Mouse (Mus musculus) stomach, embryonic 15.5 days (tissue): Measurements from ENCODE around the gene Slc25a10. TPM values are rescaled to one million over a fixed set of nuclear protein-coding genes. Genes with fewer than 3 reads are reported as not detected.

Experiments
- ATAC-seq: fragments of 200-750 bp; cut with Nextera tagmentation; 2 replicates; pipeline ENCODE4 v1.8.0; 2017; ENCODE audit warnings: low read depth, moderate number of reproducible peaks, moderate TSS enrichment; ENCODE audit not compliant: insufficient read depth, low FRiP score
- H3K27ac ChIP-seq: fragments of 300-500 bp; sonication (generic); 2 replicates; pipeline ENCODE4 v1.5.1; 2015; ENCODE audit warnings: mild to moderate bottlenecking, inconsistent platforms
- H3K27me3 ChIP-seq: fragments of 300-500 bp; sonication (generic); replicated peaks from 2 replicates; pipeline ENCODE4 v1.6.1; 2015; ENCODE audit warnings: inconsistent platforms
- H3K36me3 ChIP-seq: fragments of 300-500 bp; sonication (generic); 2 replicates; pipeline ENCODE4 v1.6.1; 2015; ENCODE audit warnings: inconsistent platforms
- H3K4me1 ChIP-seq: fragments of 300-500 bp; sonication (generic); 2 replicates; pipeline ENCODE4 v1.6.1; 2015; ENCODE audit warnings: inconsistent platforms
- H3K4me2 ChIP-seq: fragments of 300-500 bp; sonication (generic); 2 replicates; pipeline ENCODE4 v1.6.1; 2015; ENCODE audit warnings: mild to moderate bottlenecking, inconsistent platforms
- H3K4me3 ChIP-seq: fragments of 300-500 bp; sonication (generic); replicated peaks from 2 replicates; pipeline ENCODE4 v1.5.1; 2015; ENCODE audit warnings: inconsistent platforms
- H3K9ac ChIP-seq: fragments of 300-500 bp; sonication (generic); 2 replicates; pipeline ENCODE4 v1.6.1; 2015; ENCODE audit warnings: inconsistent platforms
- H3K9me3 ChIP-seq: fragments of 300-500 bp; sonication (generic); 2 replicates; pipeline ENCODE4 v1.6.1; 2016; ENCODE audit warnings: inconsistent platforms
- WGBS: fragments of 180-500 bp; shearing (Covaris S2); methylation state at CpG from one replicate; pipeline ENCODE4 v1.1.7; 2015; 5-methylcytosine and 5-hydroxymethylcytosine counted together
- polyA plus RNA-seq: library from polyadenylated mRNA; unstranded; fragments of >200 nt; fragmentation: Nextera tagmentation; extraction: Ambion mirVana; gene quantifications from 2 replicates; pipeline ENCODE4 v1.2.1, GENCODE M21; 2015

Gene Slc25a10
- 70.7 and 71.4 TPM in 2 replicates for polyA plus RNA-seq

DNA sequence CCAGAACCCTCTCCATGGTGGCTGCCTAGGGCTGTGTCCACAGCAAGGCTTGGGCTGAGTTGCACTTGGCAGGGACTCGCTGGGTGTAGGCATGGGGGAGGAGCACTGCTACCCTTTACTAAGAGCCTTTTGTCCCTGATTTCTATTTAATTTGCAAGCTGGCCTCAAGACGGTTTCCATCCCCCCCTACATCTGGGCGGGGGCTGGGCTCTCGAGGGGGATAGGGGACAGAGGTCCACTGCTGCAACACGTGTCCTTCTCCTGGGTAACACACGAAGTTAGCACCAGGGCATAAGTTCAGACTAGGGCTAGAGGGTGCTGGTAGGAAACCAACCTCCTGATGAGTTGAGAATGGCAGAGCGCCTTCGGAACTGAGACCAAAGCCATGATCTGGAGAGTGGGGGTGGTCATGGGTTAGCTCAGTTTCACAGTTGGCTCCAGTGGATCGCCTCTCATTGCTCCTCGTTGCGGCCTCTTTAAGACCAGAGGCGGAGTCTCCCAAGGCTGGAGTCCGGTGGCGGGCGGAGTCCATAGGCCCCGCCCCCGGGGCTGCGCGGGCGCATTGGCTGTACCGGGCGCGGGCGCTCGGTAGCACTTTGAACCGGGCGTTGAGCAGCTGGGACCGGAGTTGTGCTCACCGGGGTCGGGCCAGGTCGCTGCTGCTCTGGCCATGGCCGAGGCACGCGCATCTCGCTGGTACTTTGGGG is at the start of gene Slc25a10:
Slc25a10 (plus strand) TSS at position 524 of the 707 bp plus-strand sequence.
- peaks cover 42% of the 10 kb centered on the region for H3K36me3 ChIP-seq
- H3K9ac ChIP-seq, result peak within 1 kb of the TSS; percentile 90
- H3K27me3 ChIP-seq, result no peaks in the 10 kb centered on the region
- peaks cover 33% of the 10 kb centered on the region for H3K4me1 ChIP-seq
- peak within 1 kb of the TSS; percentile 96 for H3K4me2 ChIP-seq
- peak; percentile 85 for ATAC-seq
- under 1% methylated on average over 35 of the region's 35 CpGs for WGBS
- H3K9me3 ChIP-seq, result no peaks in the 10 kb centered on the region
- peak within 1 kb of the TSS; percentile 90 for H3K27ac ChIP-seq
- H3K4me3 ChIP-seq, result peak within 1 kb of the TSS; percentile 96

DNA sequence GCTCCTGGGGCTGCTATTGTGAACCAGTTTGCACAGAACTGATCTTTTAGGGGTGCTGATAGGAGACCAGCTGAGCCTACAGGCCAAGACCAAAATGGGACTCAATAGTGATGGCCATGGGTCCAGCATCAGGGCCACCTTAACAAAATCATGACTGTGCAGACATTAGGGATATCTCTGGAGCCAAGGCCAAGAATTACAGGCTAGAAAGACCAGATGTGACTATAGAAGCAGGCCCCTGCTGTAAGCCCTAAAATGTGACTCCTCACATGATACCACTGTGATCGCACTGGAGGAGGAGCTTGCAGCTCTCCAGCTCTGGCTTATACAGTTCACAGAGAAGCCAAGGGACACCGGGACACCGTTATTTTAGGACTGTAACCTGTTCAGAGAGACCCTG is 49.3 kb upstream of the Slc25a10 start, which contains the start of gene Tspan10:
Tspan10 (plus strand) TSS at position 301 of the 400 bp plus-strand sequence.
- Histone ChIP-seq H3K27ac (no peak within 1 kb of the TSS), H3K9ac (no peak within 1 kb of the TSS), H3K4me1 (no peaks in the 10 kb centered on the region), H3K9me3 (no peaks in the 10 kb centered on the region), H3K4me2 (no peak within 1 kb of the TSS), H3K27me3 (no peaks in the 10 kb centered on the region), H3K4me3 (no peak within 1 kb of the TSS), H3K36me3 (no peaks in the 10 kb centered on the region)
- ATAC-seq, result no peak
- 93% methylated on average over 3 of the region's 3 CpGs for WGBS

DNA sequence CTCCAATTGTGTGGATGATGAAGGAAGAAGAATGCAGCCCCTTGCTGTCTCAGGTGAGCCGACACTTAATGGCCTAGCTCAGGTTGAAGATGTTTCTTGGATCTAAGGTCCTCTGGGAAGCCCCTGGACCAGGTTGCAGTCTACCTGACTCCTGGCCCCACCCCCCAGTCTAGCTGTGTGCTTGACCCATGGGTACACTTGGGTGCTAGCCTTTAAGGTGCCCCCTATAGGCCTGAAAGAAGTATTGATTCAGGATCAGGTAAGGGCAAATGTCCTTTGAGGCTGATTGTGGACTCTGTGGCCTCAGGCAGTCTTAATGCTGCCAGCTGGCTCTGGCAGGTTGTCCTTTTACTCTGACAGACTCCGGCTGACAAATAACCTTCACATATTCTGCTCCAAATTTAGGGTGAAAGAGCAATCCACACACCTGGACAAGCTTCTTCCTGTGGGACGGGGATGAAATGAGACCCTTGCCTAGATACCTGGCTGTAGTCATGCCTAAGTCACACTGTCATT is 48.8 kb upstream of the Slc25a10 start:
- H3K4me2 ChIP-seq, result no peak overlapping the region
- H3K27ac ChIP-seq, result no peak overlapping the region
- no peak for ATAC-seq
- H3K9ac ChIP-seq, result no peak overlapping the region
- no peaks in the 10 kb centered on the region for H3K27me3 ChIP-seq
- H3K9me3 ChIP-seq, result no peaks in the 10 kb centered on the region
- 81% methylated on average over 3 of the region's 3 CpGs for WGBS
- no peak overlapping the region for H3K4me3 ChIP-seq
- no peaks in the 10 kb centered on the region for H3K36me3 ChIP-seq
- H3K4me1 ChIP-seq, result no peaks in the 10 kb centered on the region

DNA sequence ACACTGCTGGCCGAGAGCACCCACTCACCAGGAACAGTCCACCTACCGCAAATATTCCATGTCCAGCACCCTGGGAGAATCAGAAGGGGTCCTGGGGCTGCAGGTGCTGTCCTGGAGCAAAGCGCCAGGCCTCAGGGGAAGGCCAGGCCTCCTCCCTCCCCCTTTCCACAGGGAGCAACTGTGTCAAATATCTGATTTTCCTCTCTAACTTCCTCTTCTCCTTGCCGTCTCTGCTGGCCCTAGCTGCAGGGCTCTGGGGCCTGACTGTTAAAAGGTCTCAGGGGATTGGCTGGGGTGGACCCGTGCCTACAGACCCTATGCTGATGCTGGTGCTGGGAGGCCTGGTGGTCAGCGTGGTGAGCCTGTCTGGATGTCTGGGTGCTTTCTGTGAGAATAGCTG is 47.5 kb upstream of the Slc25a10 start:
- Histone ChIP-seq H3K27ac (no peak overlapping the region), H3K4me3 (no peak overlapping the region), H3K4me2 (no peak overlapping the region), H3K4me1 (no peaks in the 10 kb centered on the region), H3K9me3 (no peaks in the 10 kb centered on the region), H3K27me3 (no peaks in the 10 kb centered on the region), H3K9ac (no peak overlapping the region), H3K36me3 (no peaks in the 10 kb centered on the region)
- WGBS, result 63% methylated on average over 6 of the region's 6 CpGs
- ATAC-seq, result no peak

DNA sequence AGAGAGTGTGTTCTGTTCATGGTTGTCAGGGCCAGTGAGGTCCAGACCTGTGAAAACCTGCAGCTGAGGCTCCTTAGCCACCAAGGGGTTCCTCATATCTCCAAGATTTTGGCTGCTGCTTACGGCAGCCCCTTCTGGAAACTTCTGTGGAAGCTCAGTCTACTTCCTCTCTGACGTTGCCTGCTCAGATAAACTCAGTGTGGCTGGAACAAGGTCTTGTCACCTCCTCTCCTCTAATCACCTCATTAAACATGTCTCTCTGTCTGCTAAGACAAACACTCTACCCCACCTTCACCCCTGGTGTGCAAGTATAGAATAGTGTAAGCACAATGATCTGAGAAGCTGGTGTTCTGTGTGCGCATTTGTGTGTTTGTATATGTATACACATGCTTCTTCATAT is 46.2 kb upstream of the Slc25a10 start:
- Histone ChIP-seq H3K27ac (no peak overlapping the region), H3K9me3 (no peaks in the 10 kb centered on the region), H3K27me3 (no peaks in the 10 kb centered on the region), H3K9ac (no peak overlapping the region), H3K36me3 (no peaks in the 10 kb centered on the region), H3K4me3 (no peak overlapping the region), H3K4me1 (no peaks in the 10 kb centered on the region), H3K4me2 (no peak overlapping the region)
- 54% methylated on average over 3 of the region's 3 CpGs for WGBS
- no peak for ATAC-seq

DNA sequence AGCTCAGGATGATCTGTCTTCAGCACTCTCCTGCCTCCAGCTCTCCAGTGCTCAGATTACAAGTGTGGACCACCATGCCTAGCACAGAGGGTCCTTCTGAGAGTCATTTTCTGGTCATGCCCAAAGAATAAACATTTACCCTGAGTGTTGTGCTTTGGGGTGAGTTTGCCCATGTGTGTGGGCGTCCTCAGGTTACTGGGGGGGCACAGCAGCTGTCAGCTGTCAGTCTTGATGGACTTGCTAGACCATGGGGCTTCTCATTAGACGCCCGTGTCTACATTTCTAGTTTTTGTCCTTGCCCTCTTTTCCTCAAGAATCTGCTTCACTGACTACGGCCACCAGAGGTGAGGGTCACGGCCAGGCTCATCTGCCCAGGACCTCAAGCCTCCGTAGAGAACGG is 44.5 kb upstream of the Slc25a10 start:
- 75% methylated on average over 7 of the region's 7 CpGs for WGBS
- H3K27ac ChIP-seq, result no peak overlapping the region
- H3K4me2 ChIP-seq, result no peak overlapping the region
- H3K9ac ChIP-seq, result no peak overlapping the region
- ATAC-seq, result no peak
- H3K4me3 ChIP-seq, result no peak overlapping the region
- H3K4me1 ChIP-seq, result no peaks in the 10 kb centered on the region
- H3K27me3 ChIP-seq, result no peaks in the 10 kb centered on the region
- H3K9me3 ChIP-seq, result no peaks in the 10 kb centered on the region
- H3K36me3 ChIP-seq, result no peaks in the 10 kb centered on the region

DNA sequence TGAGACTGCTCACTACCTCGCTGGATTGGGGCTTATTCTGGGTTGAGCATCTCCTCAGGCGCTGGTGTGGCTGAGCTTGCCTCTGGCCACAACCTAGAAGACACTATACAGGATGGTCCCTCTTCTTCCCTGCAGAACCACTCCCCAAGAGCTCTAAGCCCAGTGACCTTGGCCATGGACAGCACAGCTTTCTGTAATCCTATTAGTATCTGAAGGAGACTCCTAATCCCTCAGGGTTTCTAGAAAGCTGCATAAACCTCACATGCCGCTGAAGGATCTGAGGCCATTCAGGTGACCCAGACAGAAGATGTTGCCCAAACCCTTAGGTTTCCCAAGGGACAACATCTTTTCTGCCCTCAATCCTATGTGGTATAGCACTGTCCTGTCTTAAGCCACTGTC is 39.4 kb upstream of the Slc25a10 start:
- no peak for ATAC-seq
- H3K4me1 ChIP-seq, result peaks cover 4% of the 10 kb centered on the region; the same call in 1 of the 2 replicates
- 0 out of 2 replicates have a peak, but pooled peaks cover 3% of the 10 kb centered on the region for H3K36me3 ChIP-seq
- H3K27me3 ChIP-seq, result no peaks in the 10 kb centered on the region
- no peak overlapping the region for H3K27ac ChIP-seq
- H3K4me2 ChIP-seq, result no peak overlapping the region
- H3K9ac ChIP-seq, result no peak overlapping the region
- H3K4me3 ChIP-seq, result no peak overlapping the region
- 66% methylated on average over 3 of the region's 3 CpGs for WGBS
- no peaks in the 10 kb centered on the region for H3K9me3 ChIP-seq

DNA sequence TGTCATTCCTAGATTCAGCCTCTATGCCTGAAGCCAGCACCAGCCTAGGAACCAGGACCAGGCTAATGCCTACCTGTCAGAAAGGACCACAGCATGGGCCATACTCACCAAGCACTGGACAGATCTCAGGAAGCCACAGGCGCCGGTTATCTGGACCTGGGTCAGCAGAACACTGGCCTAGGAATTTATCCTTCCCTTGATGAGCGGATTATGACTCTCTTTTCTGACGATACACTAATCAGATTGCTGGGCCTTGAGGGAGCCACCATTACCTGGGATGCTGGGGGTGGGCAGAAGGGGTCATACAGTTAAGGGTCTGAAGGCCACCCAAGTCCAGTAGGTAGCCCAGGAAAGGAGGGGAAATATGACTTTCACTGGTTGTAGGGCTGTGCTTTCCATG is 38.3 kb upstream of the Slc25a10 start, which contains the start of gene Pde6g:
Pde6g (minus strand) TSS at position 195 of the 400 bp plus-strand sequence.
- ATAC-seq, result no peak
- Histone ChIP-seq H3K9me3 (no peaks in the 10 kb centered on the region), H3K36me3 (0 out of 2 replicates have a peak, but pooled peaks cover 3% of the 10 kb centered on the region), H3K4me3 (no peak within 1 kb of the TSS), H3K27me3 (no peaks in the 10 kb centered on the region), H3K4me2 (no peak within 1 kb of the TSS), H3K4me1 (peaks cover 4% of the 10 kb centered on the region; the same call in 1 of the 2 replicates), H3K9ac (no peak within 1 kb of the TSS), H3K27ac (no peak within 1 kb of the TSS)
- 85% methylated on average over 4 of the region's 4 CpGs for whole genome bisulfite sequencing

DNA sequence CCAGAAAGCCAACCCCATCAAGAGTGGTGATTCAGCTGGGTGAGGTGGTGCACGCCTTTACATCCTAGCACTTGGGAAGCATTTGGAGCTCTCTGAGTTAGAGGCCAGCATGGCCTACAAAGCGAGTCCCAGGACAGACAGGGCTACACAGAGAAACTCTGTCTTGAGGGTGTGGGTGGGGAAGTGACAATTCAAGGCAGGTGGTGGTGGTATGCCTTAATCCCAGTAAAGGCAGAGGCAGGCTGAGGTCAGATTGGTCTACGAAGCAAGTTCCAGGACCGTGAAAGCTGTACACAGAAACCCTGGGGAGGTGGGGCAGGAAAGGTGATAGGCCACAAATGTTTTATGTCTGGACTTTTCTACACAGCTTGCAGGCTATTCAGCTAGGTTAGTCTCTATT is 36.7 kb upstream of the Slc25a10 start:
- H3K27me3 ChIP-seq, result no peaks in the 10 kb centered on the region
- no peak overlapping the region for H3K4me2 ChIP-seq
- 94% methylated on average over 4 of the region's 4 CpGs for WGBS

DNA sequence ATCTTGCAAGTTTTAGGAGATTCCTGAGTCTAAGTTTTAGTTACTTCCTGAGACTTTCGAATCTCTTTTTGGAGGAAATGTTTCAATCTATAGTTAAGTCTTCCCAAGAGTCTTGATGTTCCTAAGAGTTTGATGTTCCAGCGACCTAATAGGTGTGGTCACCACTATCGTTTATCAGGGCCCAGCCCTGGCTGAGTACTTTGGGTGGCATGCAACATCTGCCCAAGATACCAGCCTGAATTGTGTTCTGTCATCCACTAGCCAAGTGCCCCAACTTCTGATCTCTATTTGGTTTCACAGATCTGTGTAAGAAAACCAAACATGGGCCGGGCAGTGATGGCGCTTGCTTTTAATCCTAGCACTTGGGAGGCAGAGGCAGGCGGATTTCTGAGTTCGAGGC is 36.2 kb upstream of the Slc25a10 start:
- Histone ChIP-seq H3K4me2 (no peak overlapping the region), H3K4me1 (peaks cover 15% of the 10 kb centered on the region), H3K9me3 (no peaks in the 10 kb centered on the region), H3K4me3 (no peak overlapping the region), H3K36me3 (peaks cover 8% of the 10 kb centered on the region; the same call in 1 of the 2 replicates), H3K9ac (no peak overlapping the region), H3K27ac (no peak overlapping the region), H3K27me3 (no peaks in the 10 kb centered on the region)
- 89% methylated on average over 7 of the region's 7 CpGs for WGBS
- ATAC-seq, result no peak

More for the DNA sequence above, 36.7 kb upstream of the Slc25a10 start:
- H3K4me1 ChIP-seq, result peaks cover 15% of the 10 kb centered on the region
- peaks cover 5% of the 10 kb centered on the region; the same call in 1 of the 2 replicates for H3K36me3 ChIP-seq
- no peak overlapping the region for H3K9ac ChIP-seq
- H3K4me3 ChIP-seq, result no peak overlapping the region
- H3K9me3 ChIP-seq, result no peaks in the 10 kb centered on the region
- no peak for ATAC-seq
- no peak overlapping the region for H3K27ac ChIP-seq

DNA sequence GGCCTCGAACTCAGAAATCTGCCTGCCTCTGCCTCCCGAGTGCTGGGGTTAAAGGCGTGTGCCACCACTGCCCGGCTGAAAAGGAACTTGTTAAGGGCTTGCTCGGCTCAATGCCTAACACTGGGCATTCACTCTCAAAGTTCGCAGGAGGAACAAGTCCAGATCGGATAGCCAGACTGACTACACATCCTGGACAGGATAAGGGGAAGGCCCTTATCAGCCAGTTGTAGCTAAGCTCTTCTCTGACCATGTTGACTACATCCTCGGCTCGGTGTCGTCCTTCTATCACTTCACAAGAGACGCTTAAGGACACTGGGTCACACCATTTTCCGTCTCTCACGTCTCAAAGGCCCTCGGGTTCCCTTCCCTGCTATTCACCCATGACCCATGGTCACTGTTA is 34.3 kb upstream of the Slc25a10 start:
- no peak for ATAC-seq
- Histone ChIP-seq H3K4me2 (peak overlapping the region; percentile 89), H3K4me1 (peaks cover 15% of the 10 kb centered on the region), H3K4me3 (peak overlapping the region; percentile 80), H3K9ac (peak overlapping the region; percentile 96), H3K9me3 (no peaks in the 10 kb centered on the region), H3K27ac (peak overlapping the region; percentile 83), H3K36me3 (peaks cover 26% of the 10 kb centered on the region), H3K27me3 (no peaks in the 10 kb centered on the region)
- WGBS, result 19% methylated on average over 14 of the region's 14 CpGs
